Mouse (Mus musculus) myocyte (in vitro differentiated cells): ENCODE measurements around the gene Axin2.

Experiments used
- CEBPB ChIP-seq: IDR thresholded peaks from 2 replicates; pipeline ENCODE4 v1.6.1; 2011; ENCODE audit warnings: mild to moderate bottlenecking, moderate library complexity; ENCODE audit not compliant: poor library complexity, insufficient read depth, severe bottlenecking
- MAX ChIP-seq: IDR thresholded peaks from one replicate; pipeline ENCODE4 v1.6.1; 2011; ENCODE audit warnings: low read depth, mild to moderate bottlenecking, control low read depth
- POLR2A ChIP-seq: IDR thresholded peaks from one replicate; pipeline ENCODE4 v1.6.1; 2011; ENCODE audit warnings: low read depth, mild to moderate bottlenecking, control low read depth, moderate library complexity; ENCODE audit not compliant: insufficient read length

GRCm38 (mm10) chr11:108988258-108988657 is 68.1 kb downstream of the Axin2 start:
- TF ChIP-seq MAX (no peak), CEBPB (no peak), POLR2A (no peak)
